Mouse (Mus musculus): ENCODE data around the gene Creb3l4.
"Not testable (repeated sequence)": the region's sequence is repeated elsewhere in the genome, so short reads cannot be mapped to it uniquely, and the experiment has no call there.

Gene Creb3l4

DNA sequence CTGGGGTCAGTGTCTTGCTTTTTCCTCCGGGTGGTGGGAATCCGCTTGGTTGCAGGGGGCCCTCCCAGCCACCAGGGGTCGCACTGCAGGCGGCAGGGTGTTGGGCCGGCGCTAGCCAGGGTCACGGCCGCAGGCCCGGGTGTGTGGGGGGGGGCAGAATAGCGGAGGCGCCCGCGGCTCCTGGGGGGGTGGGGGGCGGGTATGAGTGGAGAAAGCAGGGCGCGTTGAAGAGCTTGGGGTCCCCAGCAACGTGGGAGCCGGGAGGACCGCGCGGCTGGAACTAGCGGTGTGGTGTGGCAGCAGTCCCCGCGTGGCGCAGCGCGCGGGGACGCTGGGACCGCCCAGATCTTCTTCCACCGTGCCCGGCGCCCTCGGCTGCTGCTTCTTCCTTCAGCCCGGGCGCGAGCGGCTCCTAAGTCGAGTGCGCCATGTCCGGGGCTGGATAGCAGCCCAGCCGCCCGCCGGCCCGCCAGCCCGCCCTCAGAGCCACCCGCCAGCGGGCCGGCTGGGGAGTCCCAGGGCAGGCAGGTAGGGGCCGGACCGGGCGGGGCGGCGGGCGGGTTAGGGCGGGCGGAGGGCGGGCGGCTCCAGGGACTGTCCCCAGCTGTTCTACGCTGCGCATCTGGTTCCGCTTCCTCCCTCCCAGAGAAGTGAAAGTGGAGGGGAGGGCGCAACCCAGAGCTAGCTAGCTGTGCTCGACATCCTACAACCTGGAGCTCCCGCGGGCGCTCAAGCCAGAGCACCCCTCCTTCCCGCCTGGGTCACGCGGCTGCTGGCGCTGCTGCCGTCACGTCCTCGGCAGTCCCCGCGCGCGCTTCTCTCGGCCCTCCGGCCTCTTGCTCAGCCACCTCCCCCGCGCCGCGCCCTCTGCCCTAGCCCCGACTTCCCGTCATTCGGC lies 22.0 kb upstream of the Creb3l4 start, which contains the start of gene Dennd4b:
Gene Dennd4b, plus strand, starts transcription at position 152 of the 898 bp plus-strand sequence.
- DNase-seq (ENCODE audit: low spot score in 2 of 2): peak; percentile 81 to 83

DNA sequence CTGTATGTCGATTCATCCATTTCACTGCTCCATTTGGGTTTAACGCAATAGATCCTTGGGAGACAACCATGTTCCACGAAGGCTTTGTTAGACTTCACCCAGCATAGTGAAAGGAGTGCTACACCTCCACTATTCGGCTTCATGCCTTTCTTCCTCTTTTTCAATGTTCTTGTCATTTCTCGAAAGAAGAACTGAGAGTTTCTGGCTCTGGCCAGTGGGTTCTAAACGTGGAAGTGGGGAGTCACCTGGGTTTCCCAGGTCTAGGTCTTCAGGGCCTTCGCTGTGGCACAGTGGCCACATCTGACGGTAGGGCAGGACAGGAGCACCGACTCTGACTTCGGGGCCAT lies 21.3 kb upstream of the Creb3l4 start:
- DNase-seq (ENCODE audit: low spot score in 2 of 2): no peak

DNA sequence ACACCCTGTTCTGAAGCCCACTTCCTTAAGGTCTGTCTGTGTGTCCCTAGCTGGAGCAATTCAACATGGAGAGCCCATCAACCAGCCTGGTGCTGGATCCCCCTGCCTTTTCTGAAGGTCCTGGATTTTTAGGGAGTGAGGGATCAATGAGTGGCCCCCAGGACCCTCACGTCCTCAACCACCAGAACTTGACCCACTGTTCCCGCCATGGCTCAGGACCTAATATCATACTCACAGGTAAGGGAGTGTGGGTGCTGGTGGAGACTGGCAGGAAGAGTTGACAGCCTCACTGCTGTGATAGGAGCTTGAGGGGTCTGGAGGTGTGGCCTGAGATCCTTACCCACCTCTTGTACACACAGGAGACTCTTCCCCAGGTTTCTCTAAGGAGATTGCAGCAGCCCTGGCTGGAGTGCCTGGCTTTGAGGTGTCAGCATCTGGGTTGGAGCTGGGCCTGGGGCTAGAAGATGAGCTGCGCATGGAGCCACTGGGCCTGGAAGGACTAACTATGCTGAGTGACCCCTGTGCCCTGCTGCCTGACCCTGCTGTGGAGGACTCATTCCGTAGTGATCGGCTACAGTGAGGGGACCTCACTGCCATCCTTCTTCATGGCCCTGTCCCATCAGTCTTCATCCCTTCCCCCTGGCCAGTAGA lies 19.9 kb upstream of the Creb3l4 start:
- DNase-seq (ENCODE audit: low spot score in 2 of 2): no peak

DNA sequence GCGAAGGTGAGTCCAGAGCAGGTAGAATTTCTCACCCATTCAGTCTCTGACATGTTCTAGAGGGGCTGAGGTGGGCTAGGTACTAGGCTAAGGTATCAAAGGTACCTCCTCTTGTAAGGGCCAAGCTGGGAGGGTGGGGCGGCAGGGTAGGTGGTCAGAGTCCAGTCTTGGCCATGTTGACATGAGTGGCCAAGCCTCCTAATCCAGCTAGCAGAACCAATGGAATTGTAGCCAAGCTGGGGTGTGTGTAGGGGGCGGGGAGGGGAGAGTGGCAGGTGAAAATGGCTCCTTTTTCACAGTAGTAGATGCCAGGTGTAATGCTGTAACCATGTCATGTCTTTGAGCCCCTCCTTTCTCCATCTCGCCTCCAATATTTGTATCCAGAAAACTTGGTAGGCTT lies 15.2 kb upstream of the Creb3l4 start:
- DNase-seq (ENCODE audit: low spot score in 2 of 2): no peak

DNA sequence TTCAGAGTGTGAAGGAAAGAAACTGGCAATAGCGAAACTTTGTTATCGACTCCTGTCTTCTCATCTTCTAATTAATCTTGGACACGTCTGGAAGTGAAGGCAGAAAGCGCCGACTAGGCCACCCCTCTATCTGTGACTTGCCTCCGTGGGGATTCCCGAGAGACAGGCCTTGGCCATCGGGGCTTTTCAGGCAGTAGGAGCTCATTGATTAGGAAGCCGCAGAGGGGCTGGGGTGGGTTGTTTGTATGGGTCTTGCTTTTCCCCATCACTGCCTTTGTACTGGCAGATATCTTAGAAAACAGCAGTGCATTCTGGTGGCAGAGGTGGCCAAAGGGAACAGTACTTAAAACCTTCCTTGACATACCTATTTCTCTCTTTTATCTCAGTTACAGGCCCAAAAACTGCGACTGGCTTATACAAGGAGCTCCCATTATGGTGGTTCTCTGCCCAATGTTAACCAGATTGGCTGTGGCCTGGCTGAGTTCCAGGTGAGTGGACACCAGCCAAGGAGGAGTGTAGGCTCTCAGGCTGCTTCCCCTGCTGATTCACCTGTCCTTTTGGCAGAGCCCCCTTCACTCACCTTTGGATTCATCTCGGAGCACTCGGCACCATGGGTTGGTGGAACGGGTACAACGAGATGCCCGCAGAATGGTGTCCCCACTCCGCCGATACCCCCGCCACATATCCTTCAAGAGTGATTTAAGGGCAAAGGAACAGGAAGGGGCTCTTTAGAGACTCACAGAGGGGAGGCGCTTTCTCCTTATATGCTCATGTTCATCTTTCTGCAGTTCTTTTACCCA lies 13.6 kb upstream of the Creb3l4 start:
- no peak for DNase-seq (ENCODE audit: low spot score in 2 of 2)

DNA sequence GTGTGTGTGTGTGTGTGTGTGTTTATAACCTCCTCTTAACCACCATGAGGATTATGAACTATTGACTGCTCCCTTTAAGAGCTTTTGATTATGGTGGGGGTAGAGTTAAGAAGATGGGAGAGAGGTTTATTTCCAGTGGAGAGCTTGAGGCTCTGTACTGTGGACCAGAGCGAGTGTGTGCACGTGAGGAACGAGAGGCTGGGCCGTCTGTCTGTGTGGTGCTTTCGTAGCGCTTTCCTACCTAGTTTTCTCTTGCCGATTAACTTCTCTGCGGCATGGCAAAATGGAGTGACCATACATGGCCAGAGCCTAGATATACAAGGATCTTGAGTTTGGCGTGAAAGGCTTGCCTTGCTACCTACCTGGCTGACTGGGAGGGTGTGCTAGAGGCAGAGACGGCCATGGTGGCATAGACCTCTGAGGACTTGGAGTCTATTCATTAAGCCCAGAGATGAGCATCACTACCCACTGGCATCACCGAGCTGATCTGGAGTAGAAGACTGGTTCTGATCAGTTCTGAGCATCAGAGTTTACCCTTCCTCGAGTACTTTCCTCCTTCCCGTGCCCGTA lies 12.6 kb upstream of the Creb3l4 start:
- no peak for DNase-seq (ENCODE audit: low spot score in 2 of 2)

DNA sequence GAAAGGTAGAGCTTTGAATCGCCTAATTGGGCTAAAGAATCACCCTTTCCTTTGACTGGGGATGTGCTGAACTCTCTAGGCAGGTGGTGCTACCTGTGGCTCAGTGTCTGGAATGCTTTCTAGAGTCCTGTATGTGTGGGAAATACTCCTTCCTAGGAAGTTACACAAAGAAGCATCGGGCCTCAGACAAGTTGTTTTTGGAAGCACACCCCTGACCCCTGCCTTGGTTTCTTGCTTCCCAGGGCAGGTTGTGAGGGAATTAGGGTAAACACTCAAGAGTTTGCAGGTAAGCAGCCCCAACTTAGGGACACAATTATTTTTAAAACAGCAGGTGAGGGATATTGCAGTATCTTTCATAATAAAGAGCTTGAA lies 11.9 kb upstream of the Creb3l4 start:
- DNase-seq (ENCODE audit: low spot score in 2 of 2): no peak

DNA sequence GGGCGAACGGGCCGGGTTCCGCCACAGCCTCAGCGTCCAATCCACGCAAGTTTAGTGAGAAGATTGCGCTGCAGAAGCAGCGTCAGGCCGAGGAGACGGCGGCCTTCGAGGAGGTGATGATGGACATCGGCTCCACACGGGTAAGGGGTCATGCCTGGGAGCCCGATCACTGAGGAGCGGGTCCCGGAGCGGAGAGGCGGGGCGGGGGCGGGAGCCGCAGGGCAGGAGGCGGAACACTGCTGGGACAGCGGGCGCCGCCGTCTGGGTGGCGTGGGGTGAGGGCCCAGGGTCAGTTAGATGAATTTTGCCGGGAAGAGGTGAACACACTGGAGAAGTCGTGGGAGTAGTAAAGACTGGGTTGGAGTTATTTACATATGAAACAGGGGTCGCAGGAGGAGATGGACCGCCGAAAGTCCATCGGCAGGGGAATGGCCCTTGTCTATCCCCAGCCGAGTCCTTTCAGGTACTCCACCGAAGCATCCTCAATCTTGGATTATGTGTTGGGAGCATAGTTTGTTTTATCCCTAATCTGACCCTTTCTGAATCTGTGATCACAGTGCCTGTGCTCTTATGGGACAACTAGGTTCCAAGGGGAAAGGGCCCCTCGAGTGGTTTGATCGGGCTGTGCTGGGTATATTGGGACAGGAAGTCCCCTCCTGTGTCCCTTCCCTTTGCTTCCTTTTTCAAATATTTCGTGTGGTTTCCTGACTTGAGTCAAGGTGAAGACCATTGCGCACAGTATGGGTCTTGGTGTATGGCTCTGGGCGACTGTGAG lies 11.3 kb upstream of the Creb3l4 start:
- no peak for DNase-seq (ENCODE audit: low spot score in 2 of 2)

DNA sequence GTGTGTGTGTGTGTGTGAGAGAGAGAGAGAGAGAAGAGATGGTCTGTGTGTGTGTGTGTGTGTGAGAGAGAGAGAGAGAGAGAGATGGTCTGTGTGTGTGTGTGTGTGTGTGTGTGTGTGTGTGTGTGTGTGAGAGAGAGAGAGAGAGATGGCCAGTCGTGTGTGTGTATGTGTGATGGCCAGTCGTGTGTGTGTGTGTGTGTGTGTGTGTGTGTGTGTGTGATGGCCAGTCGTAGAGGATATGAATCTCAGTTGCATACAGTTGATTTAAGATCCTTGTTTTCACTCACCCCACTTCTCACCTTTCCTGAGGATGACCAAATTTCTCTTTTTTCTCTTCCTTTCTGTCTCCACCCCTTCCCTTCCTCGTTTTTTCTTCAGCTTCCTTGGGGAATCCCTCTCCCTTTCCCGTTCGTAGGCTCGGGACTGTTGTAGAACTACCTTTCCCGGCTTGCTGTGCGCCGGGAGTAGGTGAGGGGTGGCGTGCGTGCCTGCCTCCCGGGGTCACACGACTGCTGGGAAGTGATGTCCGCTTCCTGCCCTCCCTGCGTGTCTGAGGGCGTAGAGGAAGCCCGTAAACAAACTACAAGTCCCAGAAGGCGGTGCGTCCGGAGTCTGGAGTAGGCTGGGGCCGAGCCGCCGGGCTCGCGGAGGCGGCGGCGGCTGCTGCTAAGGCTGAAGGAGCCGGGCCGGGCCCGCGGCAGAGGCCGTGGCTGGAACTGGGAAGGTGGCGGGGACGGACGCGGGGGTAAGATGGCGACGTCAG lies 10.5 kb upstream of the Creb3l4 start, which contains the start of gene Crtc2:
Gene Crtc2, plus strand, starts transcription at position 511 of the 766 bp plus-strand sequence.
- DNase-seq (ENCODE audit: low spot score in 2 of 2): peak; percentile 90 to 96

DNA sequence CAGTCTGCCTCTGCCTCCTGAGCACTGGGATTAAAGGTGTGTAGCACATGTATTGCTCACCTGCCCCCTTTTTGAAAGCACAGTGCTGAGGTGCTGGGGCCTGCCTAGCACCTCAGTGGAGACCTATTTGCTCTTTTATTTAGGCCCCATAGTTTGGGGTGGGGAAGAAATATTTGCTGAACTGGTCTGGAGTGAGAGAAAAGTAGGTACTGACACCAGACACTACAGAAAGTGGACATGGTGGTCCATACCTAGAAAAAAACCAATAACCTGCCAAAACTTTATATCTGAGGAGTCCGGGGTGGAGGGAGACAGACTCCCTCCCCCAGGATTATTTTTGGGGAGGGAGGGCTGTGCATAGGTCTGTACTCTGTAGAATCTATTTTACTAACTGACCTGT lies 9.9 kb upstream of the Creb3l4 start:
- not testable (repeated sequence) for DNase-seq (ENCODE audit: low spot score in 2 of 2)

DNA sequence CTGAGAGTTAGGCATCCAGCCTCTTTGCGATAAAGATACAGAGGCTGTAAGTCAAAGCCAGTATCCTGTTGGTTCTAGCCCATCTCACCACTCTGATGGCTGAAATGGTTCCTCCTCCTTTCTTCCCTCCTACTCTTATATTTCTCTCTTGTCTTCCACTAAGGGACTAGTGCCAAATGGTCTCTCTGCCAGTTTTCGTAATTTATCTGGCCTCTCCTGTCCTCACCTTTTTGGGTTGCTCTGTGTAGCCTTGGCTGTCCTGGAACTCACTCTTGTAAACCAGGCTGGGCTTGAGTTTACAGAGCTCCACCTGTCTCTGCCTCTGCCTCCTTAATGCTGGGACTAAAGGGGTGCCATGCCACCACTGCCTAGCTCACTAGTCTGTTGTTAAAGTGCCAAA lies 9.3 kb upstream of the Creb3l4 start:
- DNase-seq (ENCODE audit: low spot score in 2 of 2): not testable (repeated sequence)

DNA sequence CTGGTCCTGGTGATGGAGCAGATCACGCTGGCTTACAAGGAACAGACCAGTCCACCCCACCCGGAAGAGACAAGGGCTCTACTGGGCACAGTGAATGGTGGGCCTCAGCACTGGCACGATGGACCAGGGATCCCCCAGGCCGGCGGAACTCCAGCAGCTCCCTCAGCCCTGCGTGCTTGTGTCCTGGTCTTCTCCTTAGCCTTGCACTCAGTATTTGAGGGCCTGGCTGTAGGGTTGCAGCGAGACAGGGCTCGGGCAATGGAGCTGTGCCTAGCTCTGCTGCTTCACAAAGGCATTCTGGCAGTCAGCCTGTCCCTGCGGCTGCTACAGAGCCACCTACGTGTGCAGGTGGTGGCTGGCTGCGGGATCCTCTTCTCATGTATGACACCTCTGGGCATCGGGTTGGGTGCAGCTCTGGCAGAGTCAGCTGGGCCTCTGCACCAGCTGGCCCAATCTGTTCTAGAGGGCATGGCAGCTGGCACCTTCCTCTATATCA lies 8.5 kb upstream of the Creb3l4 start:
- DNase-seq (ENCODE audit: low spot score in 2 of 2): not testable (repeated sequence)

DNA sequence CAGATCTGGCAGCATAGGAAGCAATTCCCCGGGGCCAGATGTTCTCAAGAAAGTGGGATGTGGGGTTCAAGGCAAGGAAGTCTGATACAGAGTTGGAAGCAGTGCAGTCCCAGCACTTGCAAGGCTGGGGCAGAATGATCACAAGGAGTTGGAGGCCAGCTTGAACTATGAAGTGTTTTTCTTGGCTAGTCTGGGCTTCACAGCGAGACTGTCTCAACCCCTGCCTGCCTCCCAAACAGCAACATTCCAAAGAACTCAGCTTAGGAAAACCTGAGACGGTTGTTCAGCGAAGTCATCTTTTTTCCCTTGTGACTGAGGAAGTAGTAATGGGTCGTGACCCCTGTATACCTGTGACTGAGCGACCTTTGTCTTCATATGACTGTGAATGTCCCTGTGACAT lies 7.5 kb upstream of the Creb3l4 start:
- DNase-seq (ENCODE audit: low spot score in 2 of 2): no peak

DNA sequence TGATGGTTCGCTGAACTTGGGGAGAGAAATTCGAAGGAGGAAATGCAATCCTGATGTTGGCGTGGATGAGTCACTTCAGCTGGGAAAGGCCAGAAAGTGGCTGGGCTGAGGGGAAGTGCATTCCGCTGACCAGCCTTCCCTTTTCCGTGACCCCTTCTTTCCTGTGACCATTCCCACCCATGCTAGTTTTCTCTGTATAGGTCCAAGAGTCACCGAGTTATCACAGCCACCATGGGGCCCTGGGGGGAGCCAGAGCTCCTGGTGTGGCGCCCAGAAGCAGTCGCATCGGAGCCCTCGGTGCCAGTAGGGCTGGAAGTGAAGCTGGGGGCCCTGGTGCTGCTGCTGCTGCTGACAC lies 5.4 kb upstream of the Creb3l4 start:
- no peak for DNase-seq (ENCODE audit: low spot score in 2 of 2)

DNA sequence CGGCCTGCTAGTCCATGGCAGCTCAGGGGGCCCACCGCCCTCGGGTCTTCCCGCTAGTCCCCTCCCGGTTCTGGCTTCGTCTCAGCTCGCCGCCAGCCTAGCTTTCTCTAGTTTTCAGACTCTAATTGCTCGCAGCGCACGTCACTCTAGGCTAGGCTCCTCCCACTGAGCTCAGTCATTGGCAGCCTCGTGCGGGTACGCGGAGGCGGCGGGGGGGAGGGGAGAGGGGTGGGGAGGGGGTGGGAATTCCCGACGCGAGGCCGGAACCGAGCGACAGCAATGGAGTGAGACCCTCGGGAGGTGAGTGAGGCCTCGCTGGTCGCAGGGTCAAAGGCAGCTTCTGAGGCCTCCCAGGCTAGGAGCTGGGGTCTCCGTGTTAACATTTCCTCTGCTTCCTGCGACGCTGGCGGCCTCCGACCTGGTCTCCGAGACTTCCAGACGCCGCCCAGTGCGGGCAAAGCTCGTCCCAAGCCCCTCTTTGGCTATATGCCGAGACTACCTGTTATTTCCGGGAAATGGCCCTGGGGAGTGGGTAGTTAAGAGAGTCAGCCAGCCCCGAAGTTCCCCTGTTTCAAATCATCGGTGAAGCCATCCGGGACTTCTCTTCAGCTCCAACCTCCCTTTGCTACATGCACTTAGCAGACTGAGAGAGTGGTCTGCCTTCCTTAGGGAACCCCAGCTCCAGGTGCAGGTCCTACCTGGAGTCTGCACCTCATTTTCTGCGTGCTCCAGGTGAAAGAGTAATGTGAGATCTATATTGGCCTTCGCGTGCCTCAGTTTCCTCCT lies 4.8 kb upstream of the Creb3l4 start, which contains the start of gene Slc39a1:
Gene Slc39a1, plus strand, starts transcription at position 213 of the 786 bp plus-strand sequence.
- peak; percentile 78 to 83 for DNase-seq (ENCODE audit: low spot score in 2 of 2)

DNA sequence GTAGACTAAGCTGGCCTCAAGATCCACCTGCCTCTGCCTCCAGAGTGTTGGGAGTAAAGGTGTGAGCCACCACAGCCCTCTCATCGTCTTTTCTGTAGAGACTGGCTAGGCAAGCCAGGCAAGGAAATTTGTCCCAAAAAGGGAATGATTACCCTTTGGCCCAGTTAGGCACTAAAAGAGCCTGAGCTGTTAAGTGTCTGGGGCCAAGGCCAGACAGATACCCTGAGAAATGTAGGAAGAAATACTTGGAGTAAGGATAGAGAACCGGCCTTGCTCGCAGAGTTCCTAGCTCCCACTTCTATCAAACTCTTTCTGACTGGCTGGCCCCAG lies 4.3 kb upstream of the Creb3l4 start:
- DNase-seq (ENCODE audit: low spot score in 2 of 2): no peak

DNA sequence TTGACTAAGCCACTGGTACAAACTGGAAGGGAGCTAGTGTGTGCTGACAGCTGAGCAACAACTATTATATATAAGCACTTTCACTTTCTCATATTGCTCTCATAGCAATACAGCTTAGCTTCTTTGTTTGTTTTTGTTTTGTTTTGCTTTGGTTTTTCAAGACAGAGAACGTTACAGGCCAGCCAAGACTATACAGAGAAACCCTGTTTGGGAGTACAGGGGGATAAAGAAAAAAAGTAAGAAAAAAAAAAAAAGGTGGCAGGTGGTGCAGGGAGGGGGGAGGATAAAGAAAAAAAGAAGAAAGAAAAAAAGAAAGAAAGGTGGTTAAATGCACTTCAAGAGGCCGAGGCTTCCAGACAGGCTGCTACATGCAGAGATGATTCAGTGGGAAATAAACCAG lies 2.1 kb upstream of the Creb3l4 start:
- no peak for DNase-seq (ENCODE audit: low spot score in 2 of 2)

DNA sequence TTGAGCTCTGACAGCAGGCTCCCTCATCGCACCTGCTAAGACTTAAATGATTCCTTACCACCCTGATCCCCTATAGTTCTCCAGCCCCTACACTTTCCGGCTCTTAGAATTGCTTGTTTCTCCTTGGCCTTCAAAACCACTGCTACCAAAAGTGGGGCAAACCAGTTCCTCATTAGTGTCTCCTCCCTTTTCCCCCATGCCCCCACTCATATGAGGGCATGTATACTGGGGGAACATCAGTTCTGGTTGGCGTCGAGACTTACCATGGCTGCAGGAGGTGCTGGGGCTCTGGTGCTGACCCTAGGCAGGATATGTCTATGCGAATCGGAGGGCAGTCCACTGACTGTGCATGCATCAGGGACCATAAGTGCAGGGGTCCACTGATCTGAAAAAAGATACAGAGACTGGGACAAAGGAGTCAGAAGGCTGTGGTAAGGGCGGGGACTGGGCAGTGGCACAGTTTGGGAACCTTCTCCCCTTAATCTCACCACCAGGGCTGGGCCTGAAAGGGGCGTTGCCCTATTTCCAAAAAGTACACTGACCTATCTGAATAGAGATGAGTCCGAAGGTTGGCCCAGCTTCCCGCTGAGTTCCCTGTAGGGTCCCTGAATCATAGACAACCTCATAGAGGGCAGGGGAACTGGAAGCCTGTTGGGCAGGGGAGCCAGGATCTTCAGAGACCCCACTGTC lies 1.5 kb downstream of the Creb3l4 start:
- DNase-seq (ENCODE audit: low spot score in 2 of 2): no peak

DNA sequence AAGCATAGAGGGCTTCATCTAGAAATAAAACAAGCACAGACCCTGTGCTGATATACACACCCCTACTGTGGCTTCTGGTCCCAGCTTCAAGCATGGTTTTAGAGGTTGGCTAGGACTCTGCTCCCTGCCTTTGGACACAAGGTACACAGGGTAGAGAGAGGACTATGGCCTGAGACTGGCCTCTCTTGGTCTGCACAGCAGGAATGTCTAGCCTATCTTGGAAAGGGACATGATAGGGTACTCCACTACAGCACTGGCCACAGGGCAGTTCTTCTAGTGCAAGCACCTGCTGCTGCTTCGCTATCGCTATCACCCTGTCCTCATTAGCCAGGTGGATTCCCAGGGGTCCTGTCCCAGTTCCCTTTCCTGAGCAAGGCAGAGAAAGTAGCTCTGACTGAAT lies 2.1 kb downstream of the Creb3l4 start:
- no peak for DNase-seq (ENCODE audit: low spot score in 2 of 2)

Data from frontal cortex, postnatal 25 days (tissue).